Mouse (Mus musculus) megakaryocyte, embryonic 14.5 days (primary cell): ENCODE measurements at regions not wholly inside any gene's neighbourhood (a gene's known extent, or its start where the extent isn't known, plus 50 kb on each side); places are given as distances from the start of the nearest gene placed in this dataset.

ENCODE experiments used
- H3K27me3 ChIP-seq: replicated peaks from 2 replicates; pipeline ENCODE3; 2012; ENCODE audit warnings: inconsistent platforms
- H3K36me3 ChIP-seq: replicated peaks from 2 replicates; pipeline ENCODE3; 2012; ENCODE audit warnings: low read length, inconsistent platforms, mixed read lengths
- H3K4me1 ChIP-seq: 2 replicates; pipeline ENCODE4 v1.6.1; 2012; ENCODE audit warnings: inconsistent platforms
- H3K4me3 ChIP-seq: replicated peaks from 2 replicates; pipeline ENCODE3; 2012; ENCODE audit warnings: moderate library complexity, mild to moderate bottlenecking, inconsistent platforms
- H3K9me3 ChIP-seq: 2 replicates; pipeline ENCODE4 v1.6.1; 2012; ENCODE audit warnings: inconsistent platforms
- FLI1 ChIP-seq: IDR thresholded peaks from 2 replicates; pipeline ENCODE4 v1.6.1; 2012; ENCODE audit warnings: low read length, inconsistent platforms, mixed read lengths
- GATA1 ChIP-seq: IDR thresholded peaks from 3 replicates; pipeline ENCODE4 v1.6.1; 2012; ENCODE audit warnings: mixed read lengths, low read length, inconsistent platforms, borderline replicate concordance

DNA sequence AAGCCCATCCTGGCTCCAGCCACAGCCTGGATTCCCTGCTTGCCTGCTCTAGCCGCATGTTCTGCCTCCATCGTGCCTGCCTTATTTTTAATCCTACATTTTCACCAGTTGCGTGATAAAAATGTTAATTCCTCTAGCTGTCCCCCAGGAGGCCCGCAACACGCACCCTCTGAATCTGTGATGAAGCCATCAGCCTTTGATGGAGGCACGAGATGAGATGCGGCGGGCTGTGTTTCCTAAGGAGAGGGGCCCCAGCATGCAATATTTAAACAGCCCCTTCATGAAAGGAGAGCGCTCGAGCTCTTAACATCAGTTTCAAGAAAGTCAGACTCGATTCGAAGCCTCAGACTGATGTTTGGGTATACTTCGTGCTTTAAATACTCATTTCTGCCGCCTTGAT lies 76.3 kb downstream of the Nptx2 start:
- peak overlapping the region; percentile 23 for H3K4me3 ChIP-seq
- H3K27me3 ChIP-seq = no peaks in the 10 kb centered on the region
- peaks cover 70% of the 10 kb centered on the region for H3K9me3 ChIP-seq
- no peaks in the 10 kb centered on the region for H3K36me3 ChIP-seq
- TF ChIP-seq FLI1 (no peak), GATA1 (no peak)
- peaks cover 18% of the 10 kb centered on the region for H3K4me1 ChIP-seq

DNA sequence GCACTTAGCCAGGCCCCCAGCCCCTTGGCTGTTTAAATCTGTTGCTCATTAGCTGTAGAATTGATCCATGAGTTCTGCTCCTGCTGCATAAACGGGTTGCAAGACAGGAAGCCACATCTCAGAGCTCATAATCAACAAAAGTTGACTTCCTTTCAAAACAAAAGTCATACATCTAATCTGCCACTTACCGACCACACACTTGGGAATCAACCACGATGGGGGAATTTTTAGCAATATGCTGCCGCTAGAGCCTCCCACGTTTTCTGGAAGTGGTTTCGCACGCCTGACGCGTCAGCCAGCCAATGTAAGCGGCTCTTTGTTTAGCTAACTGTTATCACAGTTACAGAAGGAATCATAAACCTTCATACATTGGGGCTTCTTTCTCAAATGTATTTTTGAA lies 77.7 kb downstream of the Nptx2 start:
- Histone ChIP-seq H3K9me3 (peaks cover 72% of the 10 kb centered on the region), H3K27me3 (no peaks in the 10 kb centered on the region), H3K4me1 (peaks cover 18% of the 10 kb centered on the region), H3K4me3 (no peak overlapping the region), H3K36me3 (no peaks in the 10 kb centered on the region)
- TF ChIP-seq FLI1 (no peak), GATA1 (no peak)

DNA sequence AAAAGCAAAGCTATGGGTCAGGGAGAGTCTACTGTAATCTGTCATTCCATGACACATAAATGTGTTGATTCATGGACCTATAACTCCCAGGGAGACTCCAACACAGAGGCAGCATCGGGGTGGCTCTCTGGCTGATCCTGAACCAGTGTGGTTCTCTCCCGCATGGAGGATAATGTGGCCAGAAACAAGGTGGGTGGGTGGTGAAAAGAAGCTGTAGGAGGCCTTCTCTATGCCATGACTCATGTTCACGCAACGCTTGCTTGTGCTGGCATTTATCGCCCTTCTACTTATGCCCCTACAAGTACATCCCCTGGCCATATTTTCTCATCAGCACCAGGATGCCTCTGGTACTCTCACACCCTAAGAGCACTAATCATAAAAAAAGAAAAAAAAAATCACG lies 86.6 kb downstream of the Nptx2 start:
- H3K4me1 ChIP-seq = no peaks in the 10 kb centered on the region
- no peaks in the 10 kb centered on the region for H3K27me3 ChIP-seq
- no peak overlapping the region for H3K4me3 ChIP-seq
- H3K36me3 ChIP-seq = no peaks in the 10 kb centered on the region
- H3K9me3 ChIP-seq = peaks cover 75% of the 10 kb centered on the region
- TF ChIP-seq FLI1 = no peak
- TF ChIP-seq GATA1 = no peak

DNA sequence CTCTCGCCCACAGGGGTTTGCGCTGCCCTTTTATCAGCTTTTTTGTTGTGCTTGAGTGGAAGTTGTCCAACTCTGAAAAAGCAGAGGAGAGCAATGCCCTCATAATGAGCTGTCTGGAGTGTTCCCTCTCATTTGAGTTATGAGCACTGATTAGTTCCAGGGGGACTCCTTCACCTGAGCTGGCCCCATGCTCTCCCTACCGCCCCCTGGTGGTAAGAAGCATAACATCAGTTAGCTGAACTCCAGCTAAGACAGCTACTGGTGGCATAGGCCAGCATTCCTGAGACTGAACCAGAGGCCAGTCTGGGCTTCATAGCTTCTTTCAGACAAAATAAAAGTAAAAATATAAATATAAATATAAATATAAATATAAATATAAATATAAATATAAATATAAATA lies 92.9 kb downstream of the Nptx2 start:
- TF ChIP-seq GATA1 = no peak
- Histone ChIP-seq H3K9me3 (peaks cover 48% of the 10 kb centered on the region), H3K36me3 (no peaks in the 10 kb centered on the region), H3K4me1 (no peaks in the 10 kb centered on the region), H3K27me3 (no peaks in the 10 kb centered on the region), H3K4me3 (no peak overlapping the region)

DNA sequence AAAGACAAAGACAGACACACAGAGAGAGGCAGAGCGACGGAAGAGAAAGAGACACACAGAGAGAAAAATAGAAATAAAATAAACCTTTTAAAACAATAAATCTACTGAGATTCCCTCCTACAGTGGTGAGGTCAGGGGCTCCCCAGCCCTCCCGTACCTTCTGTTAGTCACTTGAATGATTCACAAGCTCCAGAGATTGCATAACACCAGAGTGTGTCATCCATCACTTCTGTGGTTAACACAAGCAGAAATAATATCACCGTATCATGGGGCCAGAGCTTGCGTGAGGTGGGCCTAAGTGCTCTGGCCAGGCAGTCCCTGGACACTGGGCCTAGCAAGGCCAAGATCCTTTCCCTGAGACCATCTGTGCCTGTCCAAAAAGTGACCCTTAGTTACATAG lies 93.9 kb downstream of the Nptx2 start:
- TF ChIP-seq GATA1 (no peak), FLI1 (no peak)
- peaks cover 41% of the 10 kb centered on the region for H3K9me3 ChIP-seq
- H3K36me3 ChIP-seq = no peaks in the 10 kb centered on the region
- no peaks in the 10 kb centered on the region for H3K27me3 ChIP-seq
- no peak overlapping the region for H3K4me3 ChIP-seq
- no peaks in the 10 kb centered on the region for H3K4me1 ChIP-seq

DNA sequence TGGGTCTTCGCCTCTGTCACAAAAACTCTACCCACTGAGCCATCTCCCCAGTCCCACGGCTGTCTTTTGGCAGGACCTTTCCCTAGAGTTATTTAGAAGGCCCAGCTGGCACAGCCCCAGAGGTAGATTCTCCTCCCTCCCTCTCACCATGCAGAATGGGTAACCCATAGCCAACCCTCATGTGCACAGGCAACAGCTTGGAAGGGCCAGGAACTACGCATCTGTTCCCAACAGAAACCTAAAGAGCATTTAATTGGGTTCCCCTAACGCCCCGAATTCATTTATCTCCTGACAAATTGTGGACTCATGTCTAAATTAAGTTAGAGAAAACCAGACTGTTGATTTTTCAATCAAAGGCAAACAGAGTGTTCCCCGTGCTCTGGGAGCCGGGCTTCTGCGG lies 97.1 kb downstream of the Nptx2 start:
- TF ChIP-seq GATA1 (no peak), FLI1 (no peak)
- no peaks in the 10 kb centered on the region for H3K4me1 ChIP-seq
- H3K9me3 ChIP-seq = peaks cover 22% of the 10 kb centered on the region
- no peak overlapping the region for H3K4me3 ChIP-seq
- H3K27me3 ChIP-seq = no peaks in the 10 kb centered on the region
- H3K36me3 ChIP-seq = no peaks in the 10 kb centered on the region

DNA sequence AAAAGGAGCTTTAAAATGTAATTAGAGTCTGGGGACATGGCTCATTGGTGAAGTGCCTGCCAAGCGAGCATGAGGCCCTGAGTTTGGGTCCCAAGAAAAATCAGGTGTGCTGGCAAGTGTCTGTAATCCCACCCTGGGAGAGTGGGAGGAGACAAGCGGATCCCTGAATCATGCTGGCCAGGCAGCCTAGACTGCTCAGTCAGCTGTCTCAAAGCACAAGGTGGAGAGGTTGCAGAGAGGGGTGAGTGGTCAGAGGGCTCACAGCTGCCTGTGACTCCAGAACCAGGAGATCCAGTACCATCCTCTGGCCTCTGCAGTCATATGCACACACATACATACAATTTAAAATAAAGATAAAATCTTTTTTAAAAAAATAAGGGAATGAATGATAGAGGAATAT lies 97.7 kb downstream of the Nptx2 start:
- no peaks in the 10 kb centered on the region for H3K27me3 ChIP-seq
- no peaks in the 10 kb centered on the region for H3K36me3 ChIP-seq
- TF ChIP-seq FLI1 = no peak
- TF ChIP-seq GATA1 = no peak
- H3K9me3 ChIP-seq = peaks cover 20% of the 10 kb centered on the region
- H3K4me1 ChIP-seq = no peaks in the 10 kb centered on the region
- H3K4me3 ChIP-seq = no peak overlapping the region

DNA sequence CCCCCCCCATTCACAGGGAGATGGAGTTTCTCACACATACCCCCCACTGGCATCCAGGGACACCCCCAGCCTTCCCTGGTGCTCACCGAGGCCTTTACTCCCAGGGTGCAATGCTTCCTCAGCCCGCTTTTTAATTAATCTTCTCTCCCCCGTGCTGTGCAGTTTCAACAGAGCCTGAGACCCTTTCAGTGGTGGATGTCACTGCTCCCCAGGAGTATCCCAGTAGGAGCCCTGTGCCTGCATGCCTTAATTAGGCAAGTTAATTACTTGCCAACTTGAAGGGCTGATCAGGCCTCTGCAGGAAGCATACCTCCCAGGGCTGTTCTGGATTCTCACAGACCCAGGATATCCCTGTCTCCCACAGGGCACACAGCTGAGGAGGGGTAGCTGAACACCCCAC lies 99.7 kb downstream of the Nptx2 start:
- Histone ChIP-seq H3K4me3 (no peak overlapping the region), H3K36me3 (no peaks in the 10 kb centered on the region), H3K9me3 (peaks cover 19% of the 10 kb centered on the region), H3K27me3 (no peaks in the 10 kb centered on the region), H3K4me1 (no peaks in the 10 kb centered on the region)
- TF ChIP-seq FLI1 = no peak
- TF ChIP-seq GATA1 = no peak

DNA sequence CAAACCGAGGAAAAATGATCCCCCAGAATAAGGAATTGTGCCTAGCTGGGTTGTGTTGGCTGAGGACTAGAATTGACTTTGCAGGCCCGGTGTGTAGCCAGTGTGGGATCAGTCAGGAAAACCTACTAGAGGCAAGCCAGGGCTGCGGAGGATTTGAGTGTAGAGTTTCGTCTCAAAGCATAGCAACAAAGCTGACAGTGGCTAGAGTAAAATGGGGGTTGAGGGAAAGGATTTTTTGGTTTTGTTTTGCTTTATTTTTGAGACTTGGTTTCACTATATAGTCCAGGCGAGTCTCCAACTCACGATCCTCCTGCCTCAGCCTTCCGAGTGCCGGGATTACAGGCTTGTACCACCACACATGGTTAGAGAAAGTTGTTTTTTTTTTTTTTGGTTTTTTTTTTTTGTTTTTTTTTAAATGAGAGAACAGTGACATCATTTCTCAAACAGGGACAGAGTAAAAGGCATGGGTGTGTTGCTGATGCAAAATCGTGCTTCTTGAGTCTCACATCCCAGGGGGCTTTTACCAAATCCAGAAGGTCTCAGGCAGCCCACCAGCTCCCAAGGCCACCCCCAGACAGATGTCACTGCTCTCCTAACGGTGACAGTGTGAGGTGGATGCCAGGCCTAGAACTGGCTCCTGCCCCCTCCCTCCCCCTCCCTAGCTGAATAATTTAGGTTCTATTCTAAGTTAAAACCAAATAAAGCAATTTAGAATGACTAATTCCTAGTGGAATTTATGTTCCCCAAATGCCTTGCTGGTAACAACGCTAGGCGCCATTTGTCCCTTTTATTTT lies 101.8 kb downstream of the Nptx2 start:
- Histone ChIP-seq H3K27me3 (no peaks in the 10 kb centered on the region), H3K4me1 (no peaks in the 10 kb centered on the region), H3K36me3 (no peaks in the 10 kb centered on the region), H3K9me3 (peaks cover 21% of the 10 kb centered on the region), H3K4me3 (no peak overlapping the region)
- TF ChIP-seq GATA1 = no peak
- no peak for TF ChIP-seq FLI1

DNA sequence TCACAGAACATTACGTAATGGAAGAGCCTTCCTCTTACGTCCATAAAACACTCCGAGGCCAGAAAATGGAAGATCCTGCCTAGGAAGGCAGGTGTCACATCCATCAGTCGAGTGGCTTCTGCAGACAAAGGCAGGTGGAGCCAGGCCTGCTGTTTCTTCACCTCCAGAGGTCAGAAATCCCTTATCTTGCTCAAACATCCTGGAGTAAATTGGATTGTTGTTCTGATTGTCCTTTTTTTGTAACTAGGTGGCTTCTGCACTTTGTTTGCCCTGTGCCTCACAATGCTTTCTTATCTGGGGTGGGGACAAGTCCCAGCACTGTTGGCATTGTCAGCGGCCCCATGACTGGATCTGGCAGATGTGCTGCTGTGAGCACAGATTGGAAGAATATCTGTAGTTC lies 106.5 kb downstream of the Nptx2 start:
- no peak overlapping the region for H3K4me3 ChIP-seq
- H3K27me3 ChIP-seq = no peaks in the 10 kb centered on the region
- H3K9me3 ChIP-seq = peaks cover 57% of the 10 kb centered on the region
- no peaks in the 10 kb centered on the region for H3K4me1 ChIP-seq
- TF ChIP-seq GATA1 = no peak
- no peak for TF ChIP-seq FLI1
- H3K36me3 ChIP-seq = no peaks in the 10 kb centered on the region
